Mouse (Mus musculus): ENCODE results near the gene Rpl6.
"Not testable (repeated sequence)": the region's sequence is repeated elsewhere in the genome, so short reads cannot be mapped to it uniquely, and the experiment has no call there.

Rpl6 gene

GRCm38 (mm10) chr5:121224020-121224419 is 19.7 kb downstream of the Rpl6 start:
- in situ Hi-C loops (cut with MboI), result not testable (repeated sequence)

GRCm38 (mm10) chr5:121224856-121225255 is 20.6 kb downstream of the Rpl6 start:
- in situ Hi-C loops (cut with MboI), result no loop called here

GRCm38 (mm10) chr5:121225854-121226253 is 21.6 kb downstream of the Rpl6 start:
- in situ Hi-C loops (cut with MboI), result no loop called here

GRCm38 (mm10) chr5:121226406-121226805 is 22.1 kb downstream of the Rpl6 start:
- in situ Hi-C loops (cut with MboI), result no loop called here

GRCm38 (mm10) chr5:121226845-121227244 is 22.6 kb downstream of the Rpl6 start:
- in situ Hi-C loops (cut with MboI), result no loop called here

GRCm38 (mm10) chr5:121227330-121227729 is 23.0 kb downstream of the Rpl6 start:
- in situ Hi-C loops (cut with MboI), result not testable (repeated sequence)

GRCm38 (mm10) chr5:121229182-121229581 is 24.9 kb downstream of the Rpl6 start:
- in situ Hi-C loops (cut with MboI), result no loop called here

GRCm38 (mm10) chr5:121230811-121231210 is 26.5 kb downstream of the Rpl6 start:
- in situ Hi-C loops (cut with MboI), result no loop called here

- in situ Hi-C loops (cut with MboI), result no loop called here
Observed at GRCm38 (mm10) chr5:121232789-121233188, 28.5 kb downstream of the Rpl6 start.

GRCm38 (mm10) chr5:121233726-121234125 is 29.4 kb downstream of the Rpl6 start:
- in situ Hi-C loops (cut with MboI), result no loop called here

- in situ Hi-C loops (cut with MboI), result no loop called here
Observed at GRCm38 (mm10) chr5:121236171-121236570, 31.9 kb downstream of the Rpl6 start.

- in situ Hi-C loops (cut with MboI), result no loop called here
Observed at GRCm38 (mm10) chr5:121238208-121238607, 33.9 kb downstream of the Rpl6 start.

- in situ Hi-C loops (cut with MboI), result no loop called here
Observed at GRCm38 (mm10) chr5:121239846-121240245, 35.6 kb downstream of the Rpl6 start.

- in situ Hi-C loops (cut with MboI), result no loop called here
Observed at GRCm38 (mm10) chr5:121241182-121241581, 36.9 kb downstream of the Rpl6 start.

GRCm38 (mm10) chr5:121242261-121242660 is 38.0 kb downstream of the Rpl6 start:
- in situ Hi-C loops (cut with MboI), result no loop called here

GRCm38 (mm10) chr5:121242701-121243100 is 38.4 kb downstream of the Rpl6 start:
- in situ Hi-C loops (cut with MboI), result no loop called here

GRCm38 (mm10) chr5:121243676-121244364 is 39.5 kb downstream of the Rpl6 start:
- in situ Hi-C loops (cut with MboI), result no loop called here

- in situ Hi-C loops (cut with MboI), result no loop called here
Observed at GRCm38 (mm10) chr5:121244365-121244731, 40.1 kb downstream of the Rpl6 start.

- in situ Hi-C loops (cut with MboI), result no loop called here
Observed at GRCm38 (mm10) chr5:121245201-121245600, 40.9 kb downstream of the Rpl6 start.

- in situ Hi-C loops (cut with MboI), result no loop called here
Observed at GRCm38 (mm10) chr5:121248766-121249394, 44.6 kb downstream of the Rpl6 start.

- in situ Hi-C loops (cut with MboI), result no loop called here
Observed at GRCm38 (mm10) chr5:121249693-121250092, 45.4 kb downstream of the Rpl6 start.

GRCm38 (mm10) chr5:121251813-121252212 is 47.5 kb downstream of the Rpl6 start:
- in situ Hi-C loops (cut with MboI), result no loop called here

GRCm38 (mm10) chr5:121253816-121254497 is 49.7 kb downstream of the Rpl6 start:
- in situ Hi-C loops (cut with MboI), result no loop called here

Data from mature B cell (primary cell).